Mouse (Mus musculus) layer of hippocampus, postnatal 14 days (tissue): ENCODE data around the gene Prpf4. TPM values are rescaled to one million over a fixed set of nuclear protein-coding genes. Genes with fewer than 3 reads are reported as not detected.

ENCODE experiments used
- DNase-seq, 2 experiments: peaks; one replicate each; pipeline ENCODE4 v3.0.0; 2021 to 2022; ENCODE audit warnings: low spot score in 2 of 2, mixed read lengths in 1 of 2
- long read RNA-seq, 2 experiments: library from polyadenylated mRNA; stranded (forward); transcript quantifications; one replicate each; pipeline ENCODE4 v2.0.0; 2021
- total RNA-seq, 2 experiments: library from RNA; stranded (reverse); gene quantifications; 2 replicates each; pipeline ENCODE4 v1.2.3; 2021

The Prpf4 gene
- total RNA-seq, result 10 to 100 TPM; 11.8 to 12.8 TPM
- long read RNA-seq, experiment 1, full-length matches to known transcripts, result 14 of 17 reads
- long read RNA-seq, experiment 1, partial matches to known transcripts, result 0 of 17 reads
- long read RNA-seq, experiment 1, other reads (novel, unspliced or antisense), result 3 of 17 reads
- long read RNA-seq, experiment 2, full-length matches to known transcripts, result 18 of 27 reads
- long read RNA-seq, experiment 2, partial matches to known transcripts, result 3 of 27 reads
- long read RNA-seq, experiment 2, other reads (novel, unspliced or antisense), result 6 of 27 reads

DNA sequence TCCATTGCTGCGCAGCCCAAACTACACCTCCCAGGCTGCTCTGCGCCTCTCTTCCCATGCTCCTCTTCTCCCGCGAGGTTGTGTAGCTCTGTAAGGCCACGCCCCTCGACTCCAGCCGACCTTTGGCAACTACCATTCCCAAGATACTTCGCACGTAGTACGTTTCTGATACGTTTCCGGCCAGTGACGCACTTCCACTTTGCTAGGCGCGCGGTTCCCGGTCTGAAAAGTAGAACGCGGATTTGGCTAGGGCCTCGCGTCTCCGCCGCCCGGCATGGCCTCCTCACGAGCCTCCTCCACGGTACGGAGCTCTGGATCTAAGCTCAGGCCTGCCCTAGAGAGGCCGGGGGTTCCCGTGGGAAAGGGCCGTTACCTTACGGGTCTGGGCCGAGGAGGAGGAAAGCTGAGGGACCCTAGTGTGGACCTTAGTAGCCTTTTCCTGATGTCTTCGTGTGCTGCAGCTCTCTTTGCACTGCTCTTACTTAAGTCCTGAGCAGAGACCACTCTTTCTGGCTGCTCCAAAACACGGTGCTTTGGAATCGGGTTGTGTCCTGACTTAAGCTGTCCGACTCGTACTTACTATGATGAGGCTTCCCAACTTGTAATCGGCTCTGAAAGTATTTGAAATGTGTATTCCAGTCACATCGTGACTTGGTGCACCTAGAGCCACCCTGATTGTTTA lies at the start of gene Prpf4, which contains the start of gene Cdc26:
Gene Prpf4 (plus strand): TSS at position 197 of the 682 bp plus-strand sequence.
Gene Cdc26 (minus strand): TSS at position 42 of the 682 bp plus-strand sequence.
- DNase-seq, result peak; percentile 96 to 99

- DNase-seq, result no peak
Measured at GRCm38 (mm10) chr4:62359256-62359775, 49.3 kb upstream of the Prpf4 start.

DNA sequence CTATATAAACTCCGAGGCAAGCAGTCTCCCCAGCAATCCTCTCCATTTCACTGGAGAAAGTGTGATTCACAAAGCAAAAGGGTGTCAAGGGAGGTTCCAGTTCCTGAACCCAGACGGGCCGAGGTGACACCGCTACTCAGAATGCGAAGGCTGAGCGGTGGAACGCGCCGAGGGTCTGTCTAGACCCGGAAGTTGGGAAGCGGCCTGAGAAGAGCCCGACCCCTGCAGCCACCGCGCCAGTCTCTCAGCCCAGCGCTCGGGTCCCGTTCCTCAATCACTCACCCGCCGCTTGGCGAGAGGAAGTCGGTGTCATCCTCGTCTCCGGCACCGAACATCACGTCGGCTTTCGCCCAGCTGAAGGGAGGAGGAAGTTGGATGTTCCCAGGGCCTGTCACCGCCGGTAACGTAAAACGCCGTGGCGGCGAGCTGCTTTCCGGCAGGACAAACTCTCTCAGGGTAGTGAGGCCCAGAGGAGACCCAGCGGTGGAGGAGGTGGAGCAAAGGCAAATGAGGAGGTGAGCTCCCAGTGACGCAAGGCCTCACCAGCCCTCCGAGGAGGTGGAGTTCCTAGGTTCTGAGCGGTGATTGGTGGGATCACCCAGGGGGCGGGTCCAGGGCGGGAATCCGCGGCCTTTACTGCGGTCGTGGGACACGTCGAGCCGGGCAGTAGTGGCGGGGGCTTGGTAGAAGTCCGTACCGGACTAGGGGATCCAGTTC lies 48.4 kb upstream of the Prpf4 start, which contains the start of the genes Fkbp15 and Slc31a1:
Gene Fkbp15 (minus strand): TSS at position 461 of the 717 bp plus-strand sequence.
Gene Slc31a1 (plus strand): TSS at position 640 of the 717 bp plus-strand sequence.
- DNase-seq, result peak; percentile 94 to 99

DNA sequence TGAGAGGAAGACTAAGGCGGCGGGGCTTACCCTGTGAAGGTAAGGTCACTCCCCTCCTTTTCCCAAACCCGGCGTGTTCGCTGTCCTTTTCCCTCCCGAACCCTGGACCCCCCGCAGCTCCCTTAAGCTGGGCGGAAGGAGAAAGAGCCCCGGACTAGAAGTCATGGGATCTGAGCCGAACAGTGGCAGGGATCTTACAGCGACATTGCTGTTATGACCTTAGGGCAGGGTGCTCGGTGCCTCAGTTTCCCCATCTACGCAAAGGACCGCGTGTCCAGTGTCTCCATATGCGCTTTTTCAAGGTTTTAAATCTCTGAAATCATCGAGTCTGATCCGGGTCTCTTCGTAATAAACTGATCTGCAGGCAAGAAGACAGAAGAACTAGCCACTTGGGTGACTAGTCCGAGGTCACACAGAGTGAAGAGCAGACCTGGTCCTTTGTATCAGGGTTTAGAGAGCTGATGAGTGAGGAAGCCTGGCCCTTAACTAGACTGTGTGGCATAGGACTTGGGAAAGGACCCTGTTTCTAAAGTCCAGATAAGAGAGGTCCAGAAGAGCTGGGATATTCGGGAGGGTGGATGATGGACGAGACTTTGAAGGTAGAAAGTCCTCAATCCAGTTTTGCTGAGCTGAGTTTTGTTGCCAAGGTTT lies 47.7 kb upstream of the Prpf4 start:
- DNase-seq, result no peak

GRCm38 (mm10) chr4:62361571-62361970 lies 47.0 kb upstream of the Prpf4 start:
- no peak for DNase-seq

DNA sequence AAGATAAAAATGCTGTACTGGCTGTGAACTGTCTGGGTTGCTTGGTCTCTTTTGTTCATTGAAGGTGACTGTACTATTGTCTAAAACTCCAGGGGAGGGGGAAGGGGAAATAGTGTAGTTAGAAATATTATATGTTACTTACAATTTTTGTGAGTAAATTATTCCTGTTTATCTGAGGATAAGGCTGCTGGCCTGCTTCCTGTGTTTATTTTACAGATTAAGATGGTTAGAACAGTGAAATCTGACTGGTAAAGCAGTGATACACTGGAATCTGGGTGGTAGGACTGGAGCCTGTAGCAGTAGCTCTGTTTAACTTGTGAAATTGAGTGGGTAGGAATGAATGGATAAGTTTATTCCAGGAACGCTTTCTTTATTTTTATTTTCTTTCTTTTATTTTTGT lies 46.6 kb upstream of the Prpf4 start:
- DNase-seq, result no peak

DNA sequence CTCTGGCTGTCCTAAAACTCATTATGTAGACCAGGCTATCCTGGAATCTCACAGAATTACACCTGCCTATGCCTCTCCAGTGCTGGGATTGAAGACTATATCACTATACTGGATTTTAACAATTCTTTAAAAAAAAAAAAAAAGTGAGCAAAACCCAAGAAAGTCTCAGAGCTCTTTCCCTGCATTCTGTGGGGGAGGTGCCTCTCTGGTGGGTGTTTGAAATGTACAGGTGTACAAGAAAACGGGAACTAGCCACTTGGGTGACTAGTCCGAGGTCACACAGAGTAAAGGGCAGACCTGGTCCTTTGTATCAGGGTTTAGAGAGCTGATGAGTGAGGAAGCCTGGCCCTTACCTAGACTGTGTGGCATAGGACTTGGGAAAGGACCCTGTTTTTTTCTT lies 46.2 kb upstream of the Prpf4 start:
- no peak for DNase-seq

- no peak for DNase-seq
Measured at GRCm38 (mm10) chr4:62364299-62364698, 44.3 kb upstream of the Prpf4 start.

GRCm38 (mm10) chr4:62366291-62366690 lies 42.3 kb upstream of the Prpf4 start:
- no peak for DNase-seq

- no peak for DNase-seq
Measured at GRCm38 (mm10) chr4:62367586-62367985, 41.0 kb upstream of the Prpf4 start.

DNA sequence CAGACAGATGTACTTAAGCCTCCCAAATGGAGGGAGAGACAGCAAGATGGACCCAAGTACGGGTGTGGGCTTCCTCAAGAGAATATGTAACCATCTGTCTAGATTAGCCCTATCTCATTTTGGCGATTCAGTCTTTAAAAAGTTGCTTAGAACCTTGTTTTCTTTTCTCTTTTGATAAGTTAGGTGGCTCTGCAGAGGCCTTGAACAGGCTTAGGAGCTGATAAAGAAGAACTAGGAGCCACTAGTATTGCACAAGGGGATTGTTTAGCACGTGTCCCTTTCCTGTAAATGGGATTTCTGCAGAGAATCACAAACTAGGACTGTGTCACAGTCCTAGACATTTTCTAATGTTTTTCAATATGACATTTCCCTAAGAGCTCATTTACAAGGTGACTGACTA lies 39.5 kb upstream of the Prpf4 start:
- no peak for DNase-seq

GRCm38 (mm10) chr4:62372410-62372809 lies 36.2 kb upstream of the Prpf4 start:
- DNase-seq, result no peak

DNA sequence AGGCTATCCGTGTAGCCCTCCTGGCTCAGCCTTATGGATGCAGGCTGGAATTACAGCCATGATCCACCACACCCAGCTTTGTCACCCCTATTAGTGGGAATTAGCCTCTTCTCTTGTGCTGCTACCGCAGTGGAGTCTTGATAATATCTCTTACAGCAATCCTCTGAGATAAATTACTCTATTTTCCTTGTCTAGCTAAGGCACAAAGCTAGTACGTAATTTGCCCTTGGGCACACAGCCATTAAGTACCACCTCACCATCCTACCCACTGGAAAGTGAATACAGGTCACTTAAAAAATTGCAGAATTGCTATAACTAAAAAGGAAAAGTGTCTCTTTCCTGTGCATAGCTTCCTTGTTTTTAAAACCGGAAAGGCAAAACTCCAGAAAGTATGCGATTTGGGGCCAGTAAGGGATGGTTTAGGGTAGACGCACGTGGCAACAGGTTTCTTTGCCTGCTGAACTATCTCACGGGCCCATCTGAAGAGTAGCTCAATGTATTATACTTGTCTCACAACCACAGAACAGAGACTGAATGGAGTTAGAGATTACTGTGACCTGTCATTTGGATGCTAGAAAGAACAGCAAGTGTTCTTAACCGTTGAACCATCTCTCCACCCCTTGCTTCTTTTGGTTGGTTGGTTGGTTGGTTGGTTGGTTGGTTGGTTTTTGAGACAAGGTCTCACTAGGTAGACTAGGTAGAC lies 35.6 kb upstream of the Prpf4 start:
- DNase-seq, result no peak

- DNase-seq, result no peak
Measured at GRCm38 (mm10) chr4:62373668-62374067, 34.9 kb upstream of the Prpf4 start.

GRCm38 (mm10) chr4:62374342-62374741 lies 34.3 kb upstream of the Prpf4 start:
- DNase-seq, result no peak

- DNase-seq, result no peak
Measured at GRCm38 (mm10) chr4:62376123-62376522, 32.5 kb upstream of the Prpf4 start.

DNA sequence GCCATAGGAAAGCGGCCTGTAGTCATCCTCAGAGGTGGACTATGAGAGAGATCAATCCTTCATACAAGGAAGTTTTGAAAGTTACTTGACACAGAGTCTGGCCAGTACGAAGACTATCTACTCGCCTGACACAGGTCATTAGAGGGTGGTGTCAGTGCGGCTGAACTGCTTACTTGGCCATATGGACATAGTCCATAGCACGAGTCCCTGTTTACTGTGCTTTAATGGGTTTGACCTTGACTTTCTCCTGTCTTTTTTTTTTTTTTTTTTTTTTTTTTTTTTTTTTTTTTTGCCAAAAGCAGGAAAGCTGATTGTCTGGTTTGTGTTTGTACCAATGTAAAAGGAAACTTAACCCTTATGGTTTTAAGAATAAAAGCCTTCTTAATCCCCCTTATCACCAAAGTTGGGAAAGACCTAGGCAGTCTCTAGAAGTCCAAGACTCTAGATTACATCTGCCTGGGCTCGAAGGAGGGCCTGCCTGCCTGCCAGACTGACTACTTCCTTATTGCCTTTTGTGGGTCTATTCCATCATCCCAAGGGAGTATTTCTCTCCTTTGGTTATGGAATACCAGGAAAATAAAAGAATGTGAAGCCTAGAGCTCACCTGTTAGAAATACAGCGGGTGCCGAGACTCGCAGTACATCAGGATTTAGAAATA lies 28.7 kb upstream of the Prpf4 start:
- DNase-seq, result no peak

- no peak for DNase-seq
Measured at GRCm38 (mm10) chr4:62383207-62383606, 25.4 kb upstream of the Prpf4 start.

- DNase-seq, result no peak
Measured at GRCm38 (mm10) chr4:62383752-62384151, 24.8 kb upstream of the Prpf4 start.

GRCm38 (mm10) chr4:62384159-62384558 lies 24.4 kb upstream of the Prpf4 start:
- no peak for DNase-seq
